Mouse (Mus musculus) mouse embryonic stem cell (cell line): ENCODE results near the gene Polr2c.

Experiments
- in situ Hi-C, 2 experiments: fragments of 300-500 bp; cut with MboI; formaldehyde crosslinking; loops; 1 replicate in 1 of 2; 3 replicates in 1 of 2; pipeline ENCODE4 v1.14.3; 2019 to 2020; ENCODE audit warnings: low sequenced_read_pairs in 2 of 2, low pct_unique_long_range_greater_than_20kb in 1 of 2, mixed read lengths in 1 of 2; ENCODE audit not compliant: unreplicated experiment in 1 of 2

The Polr2c gene

DNA sequence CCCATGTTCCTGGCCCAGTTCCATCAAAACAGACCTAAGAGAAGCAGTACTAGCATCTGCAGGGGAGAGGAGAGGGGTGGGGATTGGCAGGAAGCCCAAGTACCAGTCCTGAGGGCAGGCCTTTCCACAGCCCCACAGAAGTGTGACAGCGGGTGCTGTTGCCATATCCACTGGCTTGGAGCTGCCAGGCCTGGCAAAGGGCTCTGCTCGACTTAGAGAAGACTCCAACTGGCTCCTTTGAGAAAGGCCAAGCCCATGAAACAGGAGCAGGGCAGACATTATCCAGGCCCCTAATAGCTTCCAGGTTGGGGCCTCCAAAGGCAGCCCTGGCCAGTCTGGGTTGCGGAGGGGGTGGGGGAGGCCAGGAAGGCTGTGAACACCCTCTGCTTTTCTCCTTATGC is 57.5 kb downstream of the Polr2c start:
- in situ Hi-C loops, result no loop called here

DNA sequence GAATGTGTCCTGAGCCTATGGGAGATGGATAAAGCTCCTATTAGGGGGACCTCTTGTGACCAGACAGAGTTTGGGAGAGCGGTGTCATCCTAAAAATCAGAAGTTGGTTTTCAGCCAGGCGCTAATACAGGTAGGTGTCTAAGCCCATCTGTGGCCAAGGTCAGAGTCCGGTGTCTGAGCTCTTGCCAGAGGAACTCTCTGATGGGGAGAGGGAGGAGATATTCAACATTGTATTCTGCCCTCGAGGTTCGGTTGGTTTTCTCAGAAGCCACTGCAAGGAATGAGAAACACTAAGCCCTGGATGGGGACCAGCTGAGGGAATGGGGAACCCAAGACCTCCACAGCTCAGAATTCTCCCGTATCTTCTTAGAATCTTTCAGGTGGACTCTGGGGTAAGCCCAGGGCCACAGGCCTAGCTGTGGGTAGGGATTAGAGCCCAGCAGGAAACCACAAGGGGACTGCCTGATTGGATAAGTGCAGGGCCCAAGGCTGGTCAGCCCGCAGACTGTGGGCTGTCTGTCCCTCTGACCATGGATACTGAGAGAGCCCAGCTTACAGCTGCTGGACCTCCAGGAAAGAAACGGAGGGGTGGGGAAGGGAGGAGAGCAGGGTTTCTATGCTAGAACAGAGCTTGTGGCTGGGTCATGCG is 59.2 kb downstream of the Polr2c start:
- in situ Hi-C loops, result no loop called here

- in situ Hi-C loops, result no loop called here
Observed at GRCm38 (mm10) chr8:94916960-94917324, 59.7 kb downstream of the Polr2c start.

- in situ Hi-C loops, result no loop called here
Observed at GRCm38 (mm10) chr8:94917352-94917751, 60.1 kb downstream of the Polr2c start.

GRCm38 (mm10) chr8:94917851-94918495 is 60.7 kb downstream of the Polr2c start, which contains the start of gene Ccdc102a:
Ccdc102a (minus strand) TSS chr8:94918098.
- in situ Hi-C loops, result no loop called here

DNA sequence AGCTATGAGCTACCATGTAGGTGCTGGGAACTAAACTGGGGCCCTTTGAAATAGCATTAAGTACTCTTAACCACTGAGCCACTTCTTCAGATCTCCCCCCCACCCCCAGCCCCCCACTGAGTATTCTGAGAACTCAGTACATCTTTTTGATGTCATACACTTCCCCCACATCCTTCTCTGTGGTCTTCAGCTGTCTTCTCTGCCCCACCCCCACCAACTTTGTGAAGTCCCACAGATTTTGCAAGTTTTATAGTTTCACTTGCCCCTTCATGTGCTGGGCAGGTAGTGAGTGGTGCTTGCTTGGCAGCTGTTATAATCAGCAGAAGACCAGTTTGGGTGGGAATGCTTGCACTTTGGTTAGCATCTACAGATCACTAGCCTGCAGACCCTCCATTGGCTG is 62.0 kb downstream of the Polr2c start:
- in situ Hi-C loops, result no loop called here

DNA sequence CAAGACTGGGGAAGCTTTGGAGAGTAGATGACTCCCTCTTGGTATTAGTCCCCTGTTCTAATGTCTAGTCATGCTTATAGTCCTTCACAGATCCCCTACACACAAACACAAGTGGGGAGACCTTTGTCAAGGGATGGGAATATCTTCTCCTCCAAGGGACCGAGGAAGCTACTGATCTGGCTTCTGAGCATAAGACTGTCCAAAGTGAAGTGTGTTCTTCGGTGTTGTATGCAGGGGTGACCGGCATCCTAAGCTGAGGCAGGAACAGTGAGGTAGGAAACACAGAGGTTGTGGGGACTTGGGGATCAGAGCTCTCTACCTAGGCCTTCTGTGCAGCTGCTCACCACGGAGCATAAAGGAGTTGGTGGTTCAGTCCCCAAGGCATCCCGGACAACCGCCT is 64.9 kb downstream of the Polr2c start:
- in situ Hi-C loops, result no loop called here

- in situ Hi-C loops, result no loop called here
Observed at GRCm38 (mm10) chr8:94922602-94923001, 65.4 kb downstream of the Polr2c start.
